Mouse (Mus musculus): ENCODE data around the gene Fam186a.
A peak's percentile ranks its signal among the peaks of the same experiment; 100 is the strongest.
"Not testable (repeated sequence)": the region's sequence is repeated elsewhere in the genome, so short reads cannot be mapped to it uniquely, and the experiment has no call there.

The Fam186a gene

DNA sequence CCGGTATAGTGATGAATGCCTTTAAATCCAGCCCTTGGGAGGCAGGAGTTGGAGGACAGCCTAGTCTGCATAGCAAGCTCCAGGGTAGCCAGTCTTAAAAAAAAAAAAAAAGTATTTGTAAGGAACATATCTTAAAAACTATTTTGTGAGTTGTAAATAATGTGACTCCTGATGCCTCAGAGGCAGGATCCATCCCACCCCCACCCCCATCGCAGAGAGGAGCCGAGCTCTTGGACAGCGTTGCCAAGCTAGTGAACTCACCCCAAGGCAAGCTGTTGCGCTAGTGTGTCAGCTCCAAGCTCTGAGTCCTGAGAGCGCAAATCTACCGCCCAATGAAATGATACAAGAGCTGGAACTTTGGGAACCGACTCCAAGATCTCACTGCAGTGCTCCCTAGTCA, 35.6 kb downstream of the Fam186a start:
- DNase-seq = no peak

DNA sequence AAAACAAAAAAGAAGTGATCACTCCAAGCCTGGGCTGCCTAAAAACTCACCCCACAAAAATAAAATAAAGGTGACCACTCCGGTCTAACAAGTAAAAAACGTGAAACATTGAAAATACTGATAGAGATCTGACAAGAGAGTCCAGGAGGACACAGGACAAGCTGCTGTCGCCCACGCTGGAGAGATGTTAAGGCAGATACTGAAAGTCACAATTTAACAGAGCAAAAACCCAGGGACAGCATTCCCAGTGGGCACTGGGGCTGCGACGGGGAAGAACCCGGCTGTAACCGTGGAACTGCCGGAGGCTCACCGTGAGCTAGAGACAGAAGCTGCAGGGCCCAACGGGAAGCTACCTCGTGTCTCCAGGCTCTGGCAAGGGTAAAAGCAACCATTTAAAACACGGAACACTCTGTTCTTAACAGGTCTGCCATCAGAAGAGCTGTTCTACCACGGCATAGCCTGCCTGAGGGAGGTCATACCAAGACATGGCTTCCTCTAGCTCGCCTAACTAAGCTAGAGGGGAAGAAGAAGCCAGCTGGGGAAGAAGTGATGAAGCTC, 47.2 kb downstream of the Fam186a start:
- DNase-seq = no peak

DNA sequence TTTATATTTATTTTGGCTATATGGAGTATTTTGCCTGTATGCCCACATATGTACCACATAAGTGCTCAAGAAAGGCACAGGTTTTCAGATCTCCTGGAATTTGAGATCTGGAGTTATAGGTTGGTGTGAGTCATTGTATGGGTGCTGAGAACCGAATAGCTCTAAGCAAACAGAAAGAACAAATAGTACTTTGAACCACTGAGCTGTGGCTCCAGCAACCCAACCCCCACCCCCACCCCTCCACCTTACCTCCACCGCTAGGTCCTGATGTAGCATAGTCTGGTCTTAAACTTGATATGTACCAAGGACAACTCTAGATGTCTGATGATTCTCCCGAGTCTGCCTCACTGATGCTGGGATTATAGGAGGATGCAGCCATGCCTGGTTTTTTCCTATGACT, 49.6 kb downstream of the Fam186a start:
- DNase-seq = no peak

DNA sequence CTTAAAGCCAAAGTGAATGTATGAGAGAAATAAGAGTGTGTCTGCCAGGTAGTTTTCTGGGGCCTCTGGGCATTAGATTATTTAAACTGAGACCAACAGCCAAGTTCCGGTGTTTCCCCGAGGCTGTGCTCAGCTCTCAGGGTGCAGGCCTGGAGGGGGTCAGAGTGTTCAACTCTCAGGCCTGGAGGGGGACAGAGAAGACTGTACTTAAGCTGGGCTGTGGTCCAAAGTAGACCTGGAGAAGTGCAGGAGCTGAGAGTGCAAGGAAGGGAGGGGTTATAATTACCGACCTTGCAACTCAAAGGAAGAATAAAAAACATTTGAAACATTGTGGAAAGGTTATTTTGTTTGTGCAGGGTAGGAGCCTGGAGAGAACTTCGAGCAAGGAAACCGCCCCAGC, 52.2 kb downstream of the Fam186a start:
- no peak for DNase-seq

DNA sequence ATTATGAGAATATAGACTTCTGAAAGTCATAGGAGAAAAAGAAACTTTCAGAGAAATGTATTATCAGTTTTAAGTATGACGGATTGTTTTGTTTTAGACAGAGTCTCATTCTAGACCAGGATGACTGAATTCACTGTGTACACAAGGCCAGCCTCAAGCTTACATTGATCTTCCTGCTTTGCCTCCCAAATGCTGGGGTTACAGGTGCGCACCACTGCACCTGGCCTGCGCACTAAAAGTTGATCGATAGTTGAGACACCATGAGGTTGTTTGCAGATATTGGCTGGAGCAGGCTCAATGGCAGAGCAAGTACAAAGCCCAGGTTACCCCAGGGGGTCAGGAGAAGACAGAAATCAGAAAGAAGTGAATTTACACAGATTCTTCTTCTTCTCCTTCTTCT, 55.1 kb downstream of the Fam186a start:
- no peak for DNase-seq

DNA sequence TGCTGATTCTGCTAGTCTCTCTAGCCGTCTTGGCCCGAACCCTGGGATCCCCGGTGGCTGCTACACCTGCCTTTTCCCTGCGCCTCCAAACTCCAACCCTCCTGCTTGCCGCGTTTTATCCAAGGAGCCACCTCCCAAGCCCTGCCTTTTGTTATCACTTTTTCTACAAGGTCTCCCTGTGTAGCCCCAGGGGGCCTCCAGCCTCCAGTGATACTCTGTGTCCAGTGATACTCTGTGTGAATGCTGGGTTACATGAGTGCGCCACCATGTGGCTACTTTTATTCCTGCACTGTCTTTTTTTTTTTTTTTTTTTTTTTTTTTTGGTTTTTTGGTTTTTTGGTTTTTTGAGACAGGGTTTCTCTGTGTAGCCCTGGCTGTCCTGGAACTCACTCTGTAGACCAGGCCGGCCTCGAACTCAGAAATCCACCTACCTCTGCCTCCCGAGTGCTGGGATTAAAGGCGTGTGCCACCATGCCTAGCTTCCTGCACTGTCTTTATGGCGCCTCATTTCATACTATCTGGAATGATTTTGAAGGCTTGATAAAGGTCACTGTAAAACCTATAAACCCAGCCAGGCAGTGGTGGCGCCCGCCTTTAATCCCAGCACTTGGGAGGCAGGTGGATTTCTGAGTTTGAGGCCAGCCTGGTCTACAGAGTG, 57.4 kb downstream of the Fam186a start:
- DNase-seq = peak; percentile 25

DNA sequence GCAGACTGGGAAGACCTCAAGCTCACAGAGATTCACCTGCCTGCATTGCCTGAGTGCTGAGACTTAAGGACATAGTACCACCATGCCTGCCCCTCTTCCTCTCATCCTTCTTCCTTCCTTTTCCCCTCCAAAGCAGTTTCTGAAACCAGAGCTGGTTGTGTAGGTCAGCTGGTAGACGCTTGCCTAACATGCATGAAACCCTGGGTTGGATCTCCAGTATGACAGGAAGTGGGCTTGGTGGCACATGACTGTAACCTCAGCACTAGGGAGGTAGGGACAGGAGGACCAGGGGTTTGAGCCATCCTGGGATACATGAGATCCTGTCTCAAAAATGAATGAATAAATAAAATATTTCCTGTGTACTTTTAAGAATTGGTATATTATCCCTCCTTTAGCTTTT, 59.3 kb downstream of the Fam186a start:
- DNase-seq = peak; percentile 29

DNA sequence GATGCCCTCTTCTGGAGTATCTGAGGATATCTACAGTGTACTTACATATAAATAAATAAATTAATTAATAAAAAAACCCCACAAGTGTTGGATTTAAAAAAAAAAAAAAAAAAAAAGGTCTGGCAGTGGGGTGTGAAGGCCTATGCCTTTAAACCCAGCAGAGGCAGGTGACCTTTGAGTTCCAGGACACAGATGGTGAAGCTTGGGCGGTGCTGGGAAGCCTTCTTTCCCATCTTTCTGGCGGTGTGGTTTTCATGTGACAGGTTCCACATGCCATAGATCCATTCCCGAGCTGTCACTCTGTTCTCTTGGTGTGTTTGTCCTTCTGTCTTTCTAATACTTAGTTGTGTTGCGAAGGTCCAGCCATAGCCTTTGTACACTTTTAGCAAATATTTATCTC, 59.8 kb downstream of the Fam186a start:
- DNase-seq = no peak

DNA sequence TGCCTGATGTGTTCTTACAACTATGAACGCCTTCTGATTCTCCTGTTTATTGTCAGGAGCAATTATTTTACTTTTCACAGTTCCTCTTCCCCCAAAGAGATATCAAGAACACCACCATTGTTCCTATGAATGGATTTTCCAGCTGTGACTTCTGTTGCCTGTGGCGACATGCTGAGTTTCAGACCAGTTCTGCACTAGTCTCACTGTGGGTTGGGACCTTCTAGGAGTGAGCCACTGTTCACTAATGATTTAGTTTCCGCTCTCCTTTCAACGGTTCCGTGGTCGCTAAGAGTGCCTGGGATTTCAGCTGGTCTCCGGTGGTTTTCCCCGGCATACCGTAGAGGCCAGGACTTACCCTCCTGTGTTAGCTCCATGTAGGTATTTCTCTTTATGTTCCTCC, 62.0 kb downstream of the Fam186a start:
- DNase-seq = no peak

DNA sequence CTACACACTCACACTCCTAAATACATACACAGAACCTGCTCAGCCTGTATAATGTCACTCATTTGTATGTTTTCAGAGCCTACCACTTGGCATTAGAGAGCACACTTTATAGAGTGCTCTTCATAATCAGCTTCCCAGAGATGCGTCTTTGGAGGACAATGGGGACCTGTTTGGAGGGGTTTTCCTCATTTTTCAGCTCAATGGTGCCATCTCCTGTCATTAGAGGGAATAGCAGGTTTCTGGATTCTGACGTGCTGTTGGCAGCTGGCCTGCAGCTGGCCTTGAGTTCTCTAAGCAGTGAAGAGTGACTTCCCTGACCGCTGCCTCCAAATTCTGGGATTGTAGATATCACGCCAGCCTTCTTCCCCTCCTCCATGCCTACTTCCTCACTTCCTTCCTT, 62.5 kb downstream of the Fam186a start:
- DNase-seq = peak; percentile 85

DNA sequence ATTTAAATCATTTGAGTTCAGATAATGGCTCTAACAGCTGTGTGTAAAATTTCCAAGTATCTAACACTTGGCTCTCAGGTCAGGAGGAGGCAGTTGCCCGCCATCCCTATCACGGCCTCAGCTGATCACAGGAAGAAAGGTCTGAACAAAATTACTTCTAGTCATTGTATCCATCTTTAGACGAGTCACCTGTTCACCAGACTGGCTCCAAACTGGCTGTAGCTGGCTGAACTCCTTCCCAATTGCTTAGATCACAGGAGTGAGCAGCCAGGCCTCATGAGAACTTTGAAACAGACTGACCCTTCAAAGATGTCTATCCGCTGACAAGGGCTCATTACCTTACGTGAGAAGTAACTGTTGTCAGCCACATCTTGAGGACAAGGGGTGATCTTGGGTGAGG, 63.6 kb downstream of the Fam186a start:
- no peak for DNase-seq

DNA sequence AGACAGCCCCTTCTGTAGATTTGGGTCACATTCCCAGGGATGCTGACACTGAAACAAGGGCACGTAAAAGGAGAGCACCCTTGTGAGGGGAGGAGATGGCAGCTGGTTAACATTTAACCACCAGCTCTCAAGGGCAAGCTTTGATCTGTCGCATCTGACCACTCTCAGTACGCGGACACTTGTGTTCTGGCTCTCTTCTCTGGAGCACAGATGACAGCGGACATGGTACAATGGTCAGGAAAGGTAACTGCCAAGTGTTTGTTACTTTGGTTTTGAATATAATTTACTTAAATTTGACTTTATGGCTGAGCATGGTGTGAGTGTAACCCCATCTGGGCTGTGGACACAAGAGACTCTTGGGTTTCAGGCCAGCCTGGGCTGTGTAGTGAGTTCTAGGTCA, 64.1 kb downstream of the Fam186a start:
- no peak for DNase-seq

DNA sequence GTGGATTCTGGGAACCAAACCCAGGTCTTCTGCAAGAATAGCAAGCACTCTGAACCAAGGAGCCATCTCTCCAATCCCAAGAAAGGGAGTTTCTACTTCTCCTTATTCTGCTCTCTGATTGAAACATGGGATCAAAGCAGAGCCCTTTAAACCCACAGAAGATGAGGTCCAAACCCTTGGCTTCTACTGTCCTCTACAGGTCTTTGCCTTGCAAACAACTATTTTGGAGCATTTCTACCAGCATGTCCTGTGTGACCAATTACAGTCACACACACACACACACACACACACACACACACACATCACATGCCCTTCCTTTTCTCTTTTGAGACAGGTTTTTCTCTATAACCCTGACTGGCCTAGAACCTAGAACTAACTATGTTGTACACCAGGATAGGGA, 70.2 kb downstream of the Fam186a start:
- DNase-seq = no peak

DNA sequence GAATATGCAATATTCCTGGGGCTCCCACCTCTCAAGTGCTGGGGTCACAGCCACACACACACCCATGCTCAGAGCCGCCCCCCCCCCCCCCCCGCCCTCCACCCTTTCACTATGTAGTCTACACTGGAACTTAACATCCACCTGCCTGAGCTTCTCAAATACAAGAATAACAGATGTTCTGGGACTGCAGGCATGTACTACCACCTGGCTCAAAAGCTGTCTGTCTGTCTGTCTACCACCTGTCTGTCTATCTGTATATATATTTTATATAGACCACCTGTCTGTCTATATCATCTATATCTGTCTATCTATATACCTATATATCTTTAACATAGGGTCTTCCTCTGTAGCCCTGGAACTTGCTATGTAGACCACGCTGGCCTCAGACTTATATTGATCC, 75.5 kb downstream of the Fam186a start:
- DNase-seq = no peak

DNA sequence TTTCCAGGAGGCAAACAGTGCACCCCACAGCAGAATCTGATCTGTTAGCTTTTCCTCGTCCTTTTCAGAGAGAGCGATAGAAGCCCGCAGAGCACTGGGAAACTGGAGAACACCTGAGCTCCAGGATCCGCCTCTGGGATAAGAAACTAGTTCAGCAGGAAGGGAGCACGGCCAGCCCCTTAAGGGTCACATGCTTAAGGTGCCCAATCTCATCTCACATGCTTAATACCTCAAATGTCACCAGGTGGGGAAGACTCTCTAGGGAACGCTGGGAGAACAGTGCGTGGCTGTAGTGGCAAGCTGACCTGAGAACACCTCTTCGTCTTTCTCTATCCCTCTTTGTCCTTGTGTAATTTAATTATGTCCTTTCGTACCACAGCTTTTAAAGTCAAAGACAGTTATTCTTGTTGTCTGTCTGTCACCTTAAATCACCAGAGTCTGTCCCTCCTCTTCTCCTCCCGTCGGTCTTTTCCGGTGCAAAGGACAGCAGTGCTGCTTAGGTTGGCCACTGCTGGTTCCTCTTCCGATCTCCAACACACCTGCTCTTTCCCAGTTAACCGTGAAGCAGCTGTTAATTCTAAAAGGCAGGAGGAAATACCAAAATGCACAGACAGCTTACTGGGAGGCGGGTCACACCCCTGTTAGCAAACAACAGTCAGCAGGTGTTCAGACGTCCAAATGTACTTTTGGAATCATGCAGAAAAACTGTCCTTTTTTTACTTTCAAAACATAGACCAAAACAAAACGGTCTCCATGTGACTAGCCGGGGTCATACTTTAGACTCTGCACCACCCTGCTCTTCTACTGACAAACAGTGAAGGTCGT, 76.2 kb downstream of the Fam186a start:
- DNase-seq = peak; percentile 87

DNA sequence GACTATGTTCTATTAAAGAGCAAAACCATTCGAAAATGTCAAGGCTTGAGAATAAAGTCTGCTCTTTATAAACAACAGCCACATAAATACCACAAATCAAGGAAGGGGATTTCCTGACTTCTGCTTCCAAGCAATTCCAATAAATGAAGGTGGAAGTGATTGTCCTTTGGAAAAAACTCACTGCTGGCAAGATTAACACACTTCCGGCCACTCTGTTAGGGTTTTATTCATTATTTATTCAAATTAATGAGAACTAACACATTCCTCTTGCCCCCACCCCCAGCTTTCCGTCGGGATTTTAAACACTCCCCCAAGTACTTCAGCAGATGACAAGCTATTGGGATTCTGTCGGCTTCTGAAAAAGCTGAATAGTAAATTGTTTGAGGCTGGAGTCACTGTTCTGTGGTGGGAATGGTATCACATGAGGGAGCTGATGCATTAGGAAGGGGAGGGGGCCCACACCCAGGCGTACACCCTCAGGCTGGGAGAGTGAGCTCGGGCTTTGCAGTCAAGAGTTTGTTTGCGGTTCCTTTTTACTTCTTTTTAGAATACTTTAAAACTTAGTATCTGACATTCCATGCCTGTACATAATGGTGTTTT, 77.5 kb downstream of the Fam186a start:
- DNase-seq = peak; percentile 15

DNA sequence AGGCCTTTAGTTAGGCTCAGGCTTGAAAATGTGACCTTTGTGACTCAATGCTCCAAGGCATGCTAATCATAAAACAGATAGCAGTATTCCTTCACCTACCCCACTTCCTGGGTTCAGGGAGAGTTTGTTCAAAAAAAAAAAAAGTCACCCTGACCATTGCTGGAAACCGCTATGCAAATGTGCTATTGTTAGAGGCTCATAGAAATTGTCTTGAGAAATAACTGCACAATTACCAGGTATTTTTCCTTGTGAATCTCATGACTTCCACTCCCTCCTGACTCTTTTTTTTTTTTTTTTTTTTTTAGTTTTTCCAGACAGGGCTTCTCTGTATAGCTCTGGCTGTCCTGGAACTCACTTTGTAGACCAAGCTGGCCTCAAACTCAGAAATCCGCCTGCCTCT, 79.7 kb downstream of the Fam186a start:
- not testable (repeated sequence) for DNase-seq

DNA sequence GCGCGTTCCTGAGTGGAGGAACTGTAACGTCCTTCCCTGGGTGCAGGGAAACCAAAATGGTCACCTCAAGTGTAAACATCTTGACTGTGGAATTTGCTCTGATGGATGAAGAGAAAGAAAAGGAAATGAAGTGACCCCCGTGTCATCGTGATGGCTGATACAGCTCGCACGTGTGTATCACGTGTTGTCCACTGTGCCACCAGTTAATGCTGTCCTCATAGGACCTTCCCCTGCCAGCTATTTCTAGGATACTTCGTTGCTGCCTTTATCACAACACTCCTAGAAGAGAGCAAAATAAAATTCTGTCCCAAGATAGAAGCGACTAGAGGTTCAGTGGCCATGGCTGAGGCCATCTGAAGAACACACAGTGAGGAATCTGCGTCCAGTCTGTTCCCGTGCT, 82.8 kb downstream of the Fam186a start:
- no peak for DNase-seq

DNA sequence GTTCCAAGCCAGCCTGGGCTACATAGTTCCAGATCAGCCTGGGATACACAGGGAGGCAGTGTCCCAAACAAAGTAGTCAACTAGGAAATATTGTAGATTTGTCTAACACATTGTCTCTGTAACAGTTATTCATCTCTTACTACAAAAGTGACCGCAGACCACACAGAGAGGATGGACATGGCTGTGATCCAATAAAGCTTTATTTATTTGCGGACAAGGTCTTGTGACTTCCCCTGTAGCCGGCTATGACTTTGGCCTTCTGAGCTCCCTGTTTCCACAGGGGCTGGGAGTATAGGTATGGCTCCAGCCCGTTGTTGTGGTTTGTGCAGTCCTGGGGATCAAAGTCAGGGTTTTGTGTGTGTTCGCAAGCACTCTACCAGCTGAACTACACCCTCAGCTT, 88.3 kb downstream of the Fam186a start:
- no peak for DNase-seq

DNA sequence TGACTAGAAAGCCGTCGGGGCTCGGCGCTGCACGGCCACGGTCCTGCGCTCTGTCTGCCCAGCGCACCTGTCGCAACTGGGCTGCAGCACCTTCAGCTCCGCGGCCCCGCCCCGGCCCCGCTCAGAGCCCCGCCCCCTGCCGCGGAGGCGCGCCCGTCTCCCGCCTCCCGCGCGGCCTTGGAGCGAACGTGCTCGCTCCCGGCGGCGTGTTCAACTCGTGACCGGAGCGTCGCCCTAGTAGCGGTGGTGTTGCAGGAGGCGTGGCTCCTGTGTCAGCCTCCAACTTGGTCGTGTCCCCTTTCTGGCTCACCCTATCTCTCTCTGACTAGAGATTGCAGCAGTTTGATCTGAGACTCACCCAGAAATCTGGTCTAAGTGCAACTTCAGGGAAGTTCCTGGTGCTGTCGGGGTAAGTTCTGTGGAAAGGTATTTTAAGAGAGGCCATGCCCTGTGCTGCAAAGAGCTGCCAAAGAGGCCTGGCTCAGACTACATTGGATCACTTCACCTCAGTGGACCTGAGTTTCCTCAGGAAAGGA, 91.5 kb downstream of the Fam186a start, which contains the start of gene Lima1:
Lima1 (minus strand) TSS at position 123 of the 536 bp plus-strand sequence.
- peak; percentile 93 for DNase-seq

DNA sequence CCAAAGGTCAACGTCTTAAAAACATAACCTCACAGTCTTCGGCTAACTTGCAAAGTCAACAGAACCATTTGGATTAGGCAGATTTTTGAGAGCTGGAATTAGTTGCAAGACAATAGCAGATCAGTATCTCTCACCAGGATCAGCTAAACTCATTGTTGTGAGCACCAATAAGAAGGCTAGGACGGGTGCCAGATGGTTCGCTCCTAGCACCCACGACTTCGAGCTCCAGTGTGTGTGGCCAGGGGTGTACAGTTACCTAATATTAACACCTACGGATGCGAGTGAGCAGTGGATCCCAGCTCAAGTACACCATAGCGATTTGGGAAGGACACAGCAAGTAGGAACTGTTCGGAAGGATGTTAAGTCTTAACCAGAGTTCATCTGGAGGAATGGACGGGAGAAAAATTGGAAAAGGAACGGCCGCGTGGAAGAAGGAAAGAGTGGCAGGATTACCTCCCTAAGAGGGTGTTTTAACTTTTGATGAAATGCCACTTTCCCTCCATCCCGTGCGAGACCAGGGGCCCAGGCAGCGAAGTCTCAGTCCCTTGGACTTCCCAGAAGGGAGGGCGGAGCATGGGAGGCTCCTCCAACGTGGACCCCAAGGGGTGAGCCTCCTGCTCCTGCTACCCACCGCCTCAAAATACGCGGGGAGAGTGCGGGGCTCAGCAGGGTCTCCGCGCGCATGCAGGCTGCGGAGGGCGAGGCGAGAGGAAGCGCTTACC, 92.1 kb downstream of the Fam186a start:
- peak; percentile 64 for DNase-seq

DNA sequence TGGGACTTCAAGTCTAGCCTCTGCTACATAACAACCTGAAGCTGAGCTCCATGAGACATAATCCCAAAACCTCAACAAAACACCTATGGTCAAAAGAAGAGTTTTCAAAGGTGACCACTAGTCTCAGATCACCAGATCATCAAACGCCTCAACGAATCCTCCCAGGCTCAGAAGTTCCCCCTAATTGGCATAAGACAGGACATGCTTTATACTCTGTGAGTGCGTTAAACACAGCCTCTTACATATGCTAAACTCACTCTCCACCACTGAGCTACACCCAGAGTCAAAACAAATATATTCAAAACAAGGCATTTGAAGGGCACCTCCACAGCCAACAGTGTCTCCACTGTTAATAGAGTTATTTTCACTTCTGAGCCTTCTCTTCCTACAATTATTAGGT, 94.3 kb downstream of the Fam186a start:
- DNase-seq = no peak
